Mouse (Mus musculus) megakaryocyte, embryonic 14.5 days (primary cell): ENCODE measurements at regions not wholly inside any gene's neighbourhood (a gene's known extent, or its start where the extent isn't known, plus 50 kb on each side); places are given as distances from the start of the nearest gene placed in this dataset.

Experiments used
- FLI1 ChIP-seq: IDR thresholded peaks from 2 replicates; pipeline ENCODE4 v1.6.1; 2012; ENCODE audit warnings: low read length, inconsistent platforms, mixed read lengths
- GATA1 ChIP-seq: IDR thresholded peaks from 3 replicates; pipeline ENCODE4 v1.6.1; 2012; ENCODE audit warnings: mixed read lengths, low read length, inconsistent platforms, borderline replicate concordance

DNA sequence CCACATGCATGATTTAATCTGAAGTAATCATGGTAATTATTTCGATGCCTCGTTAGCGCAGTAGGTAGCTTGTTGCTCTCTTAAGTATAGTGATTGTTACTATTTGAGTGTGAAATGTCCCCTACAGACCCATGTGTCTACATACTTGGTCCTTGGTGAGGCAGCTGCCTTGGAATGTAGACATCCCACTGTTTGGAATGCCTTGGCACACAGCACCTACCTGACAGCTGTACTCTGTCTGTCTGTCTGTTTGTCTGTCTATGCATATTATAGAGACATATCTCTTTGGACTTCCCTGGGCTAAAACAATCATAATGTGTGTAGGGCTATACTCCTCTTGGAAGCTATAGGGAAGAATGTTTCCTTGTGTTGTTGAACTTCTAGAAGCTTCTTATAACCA, 83.7 kb upstream of the Runx3 start:
- no peak for TF ChIP-seq GATA1
- TF ChIP-seq FLI1 = no peak
